Mouse (Mus musculus) erythroblast, embryonic 14.5 days (primary cell): ENCODE measurements around the gene Mmd.

ENCODE experiments used
- GATA1 ChIP-seq: IDR thresholded peaks from 2 replicates; pipeline ENCODE4 v1.6.1; 2012; ENCODE audit warnings: low read length, inconsistent platforms, mixed read lengths
- TAL1 ChIP-seq: IDR thresholded peaks from 3 replicates; pipeline ENCODE4 v1.6.1; 2012; ENCODE audit warnings: low read length, inconsistent platforms, mixed read lengths

- no peak for TF ChIP-seq GATA1
- TF ChIP-seq TAL1: no peak
Observed at GRCm38 (mm10) chr11:90230671-90231070, 18.6 kb upstream of the Mmd start.
